Mouse (Mus musculus): ENCODE data around the gene Aarsd1.

- no peak for TF ChIP-seq POLR2A (IDR thresholded peaks at IDR 0.05; ENCODE audit: borderline replicate concordance, extremely low read depth, low read depth, low read length)
- no peak for TF ChIP-seq CTCF (IDR thresholded peaks at IDR 0.05; ENCODE audit: insufficient read depth, low read length)
These were observed 38.5 kb downstream of the Aarsd1 start for GRCm38 (mm10) chr11:101378926-101379325.
